Mouse (Mus musculus) kidney, adult 2 months (tissue): ENCODE results near the gene Gpatch2. TPM values are rescaled to one million over a fixed set of nuclear protein-coding genes. Genes with fewer than 3 reads are reported as not detected.

Experiments used
- DNase-seq: peaks from one replicate; pipeline ENCODE4 v3.0.0; 2021
- H3K27ac ChIP-seq: fragments of 200-500 bp; 2 replicates; pipeline ENCODE4 v1.5.1; 2012; ENCODE audit warnings: low read depth, low read length, control low read depth, inconsistent platforms; ENCODE audit not compliant: insufficient read depth
- H3K27me3 ChIP-seq: fragments of 200-500 bp; replicated peaks from 2 replicates; pipeline ENCODE4 v1.6.1; 2012; ENCODE audit warnings: mild to moderate bottlenecking, moderate library complexity, low read length, inconsistent platforms; ENCODE audit not compliant: control insufficient read depth, insufficient read depth
- H3K36me3 ChIP-seq: fragments of 200-500 bp; 2 replicates; pipeline ENCODE4 v1.6.1; 2012; ENCODE audit warnings: mild to moderate bottlenecking, moderate library complexity, low read length, inconsistent platforms; ENCODE audit not compliant: control insufficient read depth, insufficient read depth
- H3K4me1 ChIP-seq: fragments of 200-500 bp; 2 replicates; pipeline ENCODE4 v1.6.1; 2011; ENCODE audit warnings: low read length; ENCODE audit not compliant: control insufficient read depth, insufficient read depth
- H3K4me3 ChIP-seq: fragments of 200-500 bp; 2 replicates; pipeline ENCODE4 v1.5.1; 2011; ENCODE audit warnings: mild to moderate bottlenecking, low read depth, low read length, control low read depth; ENCODE audit not compliant: insufficient read depth
- CTCF ChIP-seq: fragments of 200-500 bp; conservative IDR thresholded peaks from 2 replicates; pipeline ENCODE4 v1.5.1; 2011; ENCODE audit warnings: low read depth, mild to moderate bottlenecking, control low read depth, low read length, moderate library complexity, mixed read lengths; ENCODE audit not compliant: insufficient read depth, insufficient read length
- POLR2A ChIP-seq: fragments of 200-500 bp; IDR thresholded peaks from one replicate; pipeline ENCODE4 v1.6.1; 2011; ENCODE audit warnings: low read depth, low read length, control low read depth
- WGBS: fragments of 180-500 bp; shearing (Covaris S2); methylation state at CpG from one replicate; pipeline ENCODE4 v1.1.7; 2018; 5-methylcytosine and 5-hydroxymethylcytosine counted together
- polyA plus RNA-seq: library from polyadenylated mRNA; depleted of rRNA; stranded (reverse); fragments of >200 nt; gene quantifications from 2 replicates; pipeline ENCODE4 v1.2.3, GENCODE M21; 2012

Gene Gpatch2
- polyA plus RNA-seq, 1 experiment, result 8.0 TPM

- H3K27ac ChIP-seq, result no peak overlapping the region
- peak; percentile 80 for DNase-seq
- TF ChIP-seq CTCF, result no peak
These were observed 85.3 kb downstream of the Gpatch2 start for GRCm38 (mm10) chr1:187300626-187301025.

DNA sequence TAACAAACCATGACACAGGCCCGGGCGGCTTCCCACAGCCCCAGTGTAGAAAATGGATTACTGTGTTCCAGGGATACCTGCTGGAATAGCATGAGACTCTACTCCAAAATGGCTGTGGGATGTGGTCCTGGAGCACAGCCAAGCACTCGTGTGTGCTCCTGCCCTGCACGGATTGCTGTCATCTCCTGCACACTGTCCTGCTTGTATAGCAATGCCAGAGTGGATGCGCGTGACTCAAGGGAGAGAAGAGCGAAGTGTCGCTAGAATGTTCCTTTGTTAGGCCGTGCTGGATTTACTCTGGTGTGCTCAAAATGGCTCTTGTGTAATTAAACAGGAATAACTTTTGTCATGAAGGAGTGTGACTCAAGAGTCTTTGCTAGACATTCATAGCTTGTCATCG is 87.9 kb downstream of the Gpatch2 start:
- TF ChIP-seq POLR2A (no peak), CTCF (no peak)
- Histone ChIP-seq H3K4me3 (no peak overlapping the region), H3K27me3 (no peaks in the 10 kb centered on the region), H3K27ac (no peak overlapping the region), H3K36me3 (no peaks in the 10 kb centered on the region), H3K4me1 (peaks cover 9% of the 10 kb centered on the region; the same call in 1 of the 2 replicates)
- 90% methylated on average over 10 of the region's 10 CpGs for WGBS
- DNase-seq, result no peak

More at GRCm38 (mm10) chr1:187300626-187301025, 85.3 kb downstream of the Gpatch2 start:
- Histone ChIP-seq H3K4me1 (peaks cover 9% of the 10 kb centered on the region; the same call in 1 of the 2 replicates), H3K36me3 (no peaks in the 10 kb centered on the region), H3K4me3 (no peak overlapping the region), H3K27me3 (no peaks in the 10 kb centered on the region)
- 48% methylated on average over 5 of the region's 5 CpGs for WGBS

- Histone ChIP-seq H3K27me3 (no peaks in the 10 kb centered on the region), H3K4me1 (no peaks in the 10 kb centered on the region), H3K4me3 (no peak overlapping the region), H3K27ac (no peak overlapping the region), H3K36me3 (no peaks in the 10 kb centered on the region)
- DNase-seq, result no peak
- no peak for TF ChIP-seq CTCF
- TF ChIP-seq POLR2A, result no peak
- WGBS, result 97% methylated on average over 4 of the region's 4 CpGs
These were observed 92.0 kb downstream of the Gpatch2 start for GRCm38 (mm10) chr1:187307335-187307734.

GRCm38 (mm10) chr1:187308523-187308922 is 93.2 kb downstream of the Gpatch2 start:
- no peak for DNase-seq
- no peak overlapping the region for H3K27ac ChIP-seq
- H3K36me3 ChIP-seq, result no peaks in the 10 kb centered on the region
- WGBS, result 90% methylated on average over 2 of the region's 2 CpGs
- TF ChIP-seq CTCF, result no peak
- no peak for TF ChIP-seq POLR2A
- no peak overlapping the region for H3K4me3 ChIP-seq
- no peaks in the 10 kb centered on the region for H3K27me3 ChIP-seq
- H3K4me1 ChIP-seq, result no peaks in the 10 kb centered on the region

DNA sequence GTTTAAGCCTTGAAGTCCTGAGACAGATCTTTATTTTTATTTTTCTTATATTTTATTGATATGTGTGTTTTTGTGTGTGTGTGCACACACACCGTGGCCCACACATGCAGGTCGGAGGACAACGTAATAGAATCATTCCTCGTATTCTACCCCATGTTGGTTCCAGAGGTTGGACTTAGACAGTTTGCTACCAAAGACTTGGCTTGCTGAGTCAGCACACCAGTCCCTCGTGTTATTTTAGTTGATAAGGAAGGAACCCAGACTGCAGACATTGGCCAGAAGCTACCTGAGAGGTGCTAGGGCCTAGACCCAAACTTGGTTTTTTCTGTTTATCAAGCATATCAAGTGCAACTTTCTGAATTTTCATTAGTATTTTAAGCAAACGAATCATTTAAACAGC is 95.8 kb downstream of the Gpatch2 start:
- no peak overlapping the region for H3K4me3 ChIP-seq
- WGBS, result 88% methylated on average over 6 of the region's 6 CpGs
- no peak overlapping the region for H3K27ac ChIP-seq
- no peaks in the 10 kb centered on the region for H3K36me3 ChIP-seq
- TF ChIP-seq POLR2A (no peak), CTCF (no peak)
- no peak for DNase-seq
- H3K4me1 ChIP-seq, result peaks cover 8% of the 10 kb centered on the region; the same call in 1 of the 2 replicates
- H3K27me3 ChIP-seq, result no peaks in the 10 kb centered on the region

- no peak for TF ChIP-seq POLR2A
- no peak for TF ChIP-seq CTCF
- WGBS, result 100% methylated on average over 1 of the region's 1 CpGs
- H3K36me3 ChIP-seq, result no peaks in the 10 kb centered on the region
- H3K4me1 ChIP-seq, result peaks cover 8% of the 10 kb centered on the region; the same call in 1 of the 2 replicates
- H3K27me3 ChIP-seq, result no peaks in the 10 kb centered on the region
- no peak for DNase-seq
- no peak overlapping the region for H3K4me3 ChIP-seq
- no peak overlapping the region for H3K27ac ChIP-seq
These were observed 98.0 kb downstream of the Gpatch2 start for GRCm38 (mm10) chr1:187313323-187313722.

DNA sequence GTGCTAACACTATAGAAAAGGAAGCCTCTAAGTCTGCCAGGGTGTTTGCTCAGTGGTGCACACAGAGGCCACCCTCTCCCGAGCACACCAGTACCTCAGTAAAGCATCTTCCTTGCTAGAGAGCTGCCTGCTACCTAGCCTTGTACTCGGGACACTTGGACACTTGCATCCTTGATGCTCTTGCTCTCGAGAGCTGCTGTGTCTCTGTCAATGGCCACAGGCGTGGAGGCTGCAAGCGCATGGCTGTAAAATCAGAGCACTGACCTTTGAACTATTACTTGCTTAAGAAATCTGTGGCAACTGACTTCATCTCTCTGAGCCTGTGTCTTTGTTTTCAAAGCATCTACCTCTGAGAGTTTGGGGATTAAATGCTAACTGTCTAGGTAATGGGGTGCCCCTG is 98.5 kb downstream of the Gpatch2 start:
- WGBS, result 66% methylated on average over 5 of the region's 5 CpGs
- Histone ChIP-seq H3K36me3 (no peaks in the 10 kb centered on the region), H3K4me3 (no peak overlapping the region), H3K27me3 (no peaks in the 10 kb centered on the region), H3K4me1 (peaks cover 8% of the 10 kb centered on the region; the same call in 1 of the 2 replicates), H3K27ac (no peak overlapping the region)
- TF ChIP-seq CTCF, result no peak
- no peak for TF ChIP-seq POLR2A
- peak; percentile 25 for DNase-seq

DNA sequence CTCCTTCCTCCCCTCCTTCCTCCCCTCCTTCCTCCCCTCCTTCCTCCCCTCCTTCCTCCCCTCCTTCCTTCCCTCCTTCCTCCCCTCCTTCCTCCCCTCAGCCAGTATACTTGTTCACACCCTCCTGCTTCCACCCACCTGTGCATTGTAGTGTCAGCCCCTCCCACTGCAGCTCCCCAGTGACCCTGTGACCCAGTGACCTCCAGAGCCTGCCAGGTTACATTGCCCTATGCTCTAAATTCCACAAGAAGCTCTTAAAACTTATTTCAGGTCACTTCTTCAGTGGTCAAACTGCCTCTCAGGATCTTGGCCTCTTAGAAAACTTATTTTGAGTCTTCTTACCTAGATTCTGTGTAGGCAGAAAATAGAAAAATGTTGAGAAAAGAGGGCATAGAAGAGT is 99.2 kb downstream of the Gpatch2 start:
- Histone ChIP-seq H3K27ac (no peak overlapping the region), H3K36me3 (no peaks in the 10 kb centered on the region), H3K27me3 (no peaks in the 10 kb centered on the region), H3K4me1 (peaks cover 8% of the 10 kb centered on the region; the same call in 1 of the 2 replicates), H3K4me3 (no peak overlapping the region)
- DNase-seq, result peak; percentile 23
- TF ChIP-seq POLR2A (no peak), CTCF (no peak)
